Mouse (Mus musculus) ES-Bruce4 (cell line): ENCODE results near the gene Ninj2.

Source experiments
- CTCF ChIP-seq: IDR thresholded peaks from one replicate; pipeline ENCODE4 v1.8.1; 2011; ENCODE audit warnings: low read depth, low read length
- EP300 ChIP-seq: IDR thresholded peaks from 2 replicates; pipeline ENCODE4 v1.6.1; 2011; ENCODE audit warnings: low read depth, low read length; ENCODE audit not compliant: insufficient read depth

DNA sequence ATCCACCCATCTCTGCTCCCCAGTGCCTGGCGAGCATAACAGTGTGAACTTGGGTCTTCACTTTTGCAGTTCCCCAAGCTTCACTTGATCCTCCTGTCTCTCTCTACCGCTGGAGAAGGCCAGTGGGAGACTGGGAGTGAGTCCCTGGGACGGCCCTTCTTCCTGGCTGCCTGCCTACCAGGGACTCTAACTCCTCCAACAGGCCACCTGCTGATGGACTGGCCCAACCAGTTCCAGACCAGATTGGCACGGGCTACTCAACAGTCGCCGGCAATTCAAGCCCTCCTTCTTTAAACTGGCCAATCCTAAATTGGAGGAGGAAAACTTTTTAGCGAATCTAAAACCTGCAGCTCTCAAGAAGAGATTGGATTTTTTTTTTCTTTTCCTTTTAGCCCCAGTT is 101.8 kb downstream of the Ninj2 start:
- 0 out of 2 replicates have a peak, but pooled peaks have one; percentile 17 for TF ChIP-seq EP300
- TF ChIP-seq CTCF, result no peak
